Mouse (Mus musculus) monocyte, adult 5-6 weeks (primary cell): ENCODE data around the gene Gm20931. TPM values are rescaled to one million over a fixed set of nuclear protein-coding genes. Genes with fewer than 3 reads are reported as not detected.
"Not testable (repeated sequence)": the region's sequence is repeated elsewhere in the genome, so short reads cannot be mapped to it uniquely, and the experiment has no call there.

Experiments used
- ATAC-seq: fragments of 153-309, 156-312 bp; replicated peaks from 2 replicates; pipeline ENCODE4 v1.8.0; 2017; ENCODE audit warnings: mild to moderate bottlenecking; ENCODE audit not compliant: low TSS enrichment, insufficient number of reproducible peaks, severe bottlenecking, poor library complexity, low FRiP score
- total RNA-seq: library from RNA; stranded (forward); fragments of 200-1000, 200-491, 200-594 nt; gene quantifications from 3 replicates; pipeline ENCODE4 v1.2.3, GENCODE M21; 2017

Gm20931 gene
- not detected in 3 replicates for total RNA-seq

- ATAC-seq: not testable (repeated sequence)
These were observed at the start of gene Gm20931 for GRCm38 (mm10) chrY:55213420-55213819. TSS of gene Gm20931 (plus strand) at chrY:55213720.
